Mouse (Mus musculus) cerebellum, adult 9-11 months (tissue): ENCODE measurements around the gene Mbd3l2.
A peak's percentile ranks its signal among the peaks of the same experiment; 100 is the strongest.
"Not testable (repeated sequence)": the region's sequence is repeated elsewhere in the genome, so short reads cannot be mapped to it uniquely, and the experiment has no call there.

Source experiments
- DNase-seq: peaks from one replicate; pipeline ENCODE4 v3.0.0; 2022

The Mbd3l2 gene

GRCm38 (mm10) chr9:18430354-18430753 is at the start of gene Mbd3l2:
TSS of gene Mbd3l2 (plus strand) at chr9:18430654.
- DNase-seq, result no peak

GRCm38 (mm10) chr9:18385782-18386181 is 44.7 kb upstream of the Mbd3l2 start:
- DNase-seq, result no peak

GRCm38 (mm10) chr9:18399629-18400028 is 30.8 kb upstream of the Mbd3l2 start:
- no peak for DNase-seq

GRCm38 (mm10) chr9:18402895-18403294 is 27.6 kb upstream of the Mbd3l2 start, which contains the start of gene Naalad2:
TSS of gene Naalad2 (minus strand) at chr9:18402995.
- DNase-seq, result not testable (repeated sequence)

- DNase-seq, result no peak
Observed at GRCm38 (mm10) chr9:18404118-18404517, 26.3 kb upstream of the Mbd3l2 start, which contains the start of gene Ubtfl1. TSS of gene Ubtfl1 (plus strand) at chr9:18404418.

GRCm38 (mm10) chr9:18412371-18412770 is 18.1 kb upstream of the Mbd3l2 start:
- not testable (repeated sequence) for DNase-seq

- DNase-seq, result peak; percentile 1
Observed at GRCm38 (mm10) chr9:18431687-18432086, 1.2 kb downstream of the Mbd3l2 start.

GRCm38 (mm10) chr9:18456520-18456919 is 26.1 kb downstream of the Mbd3l2 start:
- DNase-seq, result no peak

GRCm38 (mm10) chr9:18467350-18467749 is 36.9 kb downstream of the Mbd3l2 start:
- no peak for DNase-seq

- no peak for DNase-seq
Observed at GRCm38 (mm10) chr9:18468005-18468404, 37.6 kb downstream of the Mbd3l2 start.

- DNase-seq, result peak; percentile 35
Observed at GRCm38 (mm10) chr9:18473324-18474128, 43.1 kb downstream of the Mbd3l2 start.

- no peak for DNase-seq
Observed at GRCm38 (mm10) chr9:18478168-18478567, 47.7 kb downstream of the Mbd3l2 start, which contains the start of the genes Zfp558 and Mbd3l1. TSS of gene Zfp558 (minus strand) at chr9:18478268. TSS of gene Mbd3l1 (plus strand) at chr9:18478359.
